Mouse (Mus musculus) thymus, adult 2 months (tissue): ENCODE results near the gene Mfsd2a. TPM values are rescaled to one million over a fixed set of nuclear protein-coding genes. Genes with fewer than 3 reads are reported as not detected.

Source experiments
- DNase-seq: peaks from one replicate; pipeline ENCODE4 v3.0.0; 2021
- H3K27ac ChIP-seq: fragments of 200-500 bp; 2 replicates; pipeline ENCODE4 v1.5.1; 2012; ENCODE audit warnings: low read length, control low read depth; ENCODE audit not compliant: control insufficient read depth, insufficient read depth
- H3K27me3 ChIP-seq: fragments of 200-500 bp; 2 replicates; pipeline ENCODE4 v1.6.1; 2012; ENCODE audit warnings: mild to moderate bottlenecking, low read length, moderate library complexity, mixed read lengths; ENCODE audit not compliant: control insufficient read depth, insufficient read depth
- H3K36me3 ChIP-seq: fragments of 200-500 bp; 2 replicates; pipeline ENCODE4 v1.6.1; 2012; ENCODE audit warnings: mild to moderate bottlenecking, low read length, moderate library complexity; ENCODE audit not compliant: control insufficient read depth, insufficient read depth
- H3K4me1 ChIP-seq: fragments of 200-500 bp; replicated peaks from 2 replicates; pipeline ENCODE4 v1.6.1; 2012; ENCODE audit warnings: low read length; ENCODE audit not compliant: control insufficient read depth, insufficient read depth
- H3K4me3 ChIP-seq: fragments of 200-500 bp; 2 replicates; pipeline ENCODE4 v1.5.1; 2012; ENCODE audit warnings: mild to moderate bottlenecking, low read length, control low read depth, moderate library complexity; ENCODE audit not compliant: control insufficient read depth, insufficient read depth
- CTCF ChIP-seq: fragments of 200-500 bp; IDR thresholded peaks from 2 replicates; pipeline ENCODE4 v1.5.1; 2012; ENCODE audit warnings: mild to moderate bottlenecking, control low read depth, low read length, moderate library complexity, borderline replicate concordance; ENCODE audit not compliant: control insufficient read depth, poor library complexity, insufficient read depth; ENCODE audit errors: extremely low read depth
- POLR2A ChIP-seq: fragments of 200-500 bp; IDR thresholded peaks from 2 replicates; pipeline ENCODE4 v1.6.1; 2012; ENCODE audit warnings: mild to moderate bottlenecking, low read length, control low read depth, moderate library complexity; ENCODE audit not compliant: control insufficient read depth, poor library complexity, insufficient read depth; ENCODE audit errors: extremely low read depth
- WGBS: fragments of 180-500 bp; shearing (Covaris S2); methylation state at CpG from one replicate; pipeline ENCODE4 v1.1.7; 2018; 5-methylcytosine and 5-hydroxymethylcytosine counted together
- polyA plus RNA-seq: library from polyadenylated mRNA; depleted of rRNA; stranded (reverse); fragments of >200 nt; gene quantifications from 2 replicates; pipeline ENCODE4 v1.2.3, GENCODE M21; 2012

Gene Mfsd2a
- polyA plus RNA-seq, 1 experiment = 3.5 TPM

GRCm38 (mm10) chr4:122985110-122985509, 24.1 kb upstream of the Mfsd2a start:
- peaks cover 14% of the 10 kb centered on the region for H3K4me1 ChIP-seq
- H3K4me3 ChIP-seq = no peak overlapping the region
- no peaks in the 10 kb centered on the region for H3K27me3 ChIP-seq
- no peaks in the 10 kb centered on the region for H3K36me3 ChIP-seq
- H3K27ac ChIP-seq = no peak overlapping the region
- peak; percentile 72 for DNase-seq
- TF ChIP-seq CTCF = no peak
- TF ChIP-seq POLR2A = no peak
- WGBS = 13% methylated on average over 8 of the region's 8 CpGs

GRCm38 (mm10) chr4:122983486-122984261, 22.7 kb upstream of the Mfsd2a start:
- peak; percentile 55 for DNase-seq
- Histone ChIP-seq H3K27me3 (no peaks in the 10 kb centered on the region), H3K36me3 (no peaks in the 10 kb centered on the region), H3K4me3 (peak overlapping the region; percentile 18), H3K27ac (no peak overlapping the region), H3K4me1 (peaks cover 14% of the 10 kb centered on the region)
- TF ChIP-seq POLR2A (no peak), CTCF (no peak)
- 18% methylated on average over 17 of the region's 17 CpGs for WGBS

GRCm38 (mm10) chr4:122982537-122982936, 21.5 kb upstream of the Mfsd2a start:
- H3K27ac ChIP-seq = no peak overlapping the region
- no peak overlapping the region for H3K4me3 ChIP-seq
- TF ChIP-seq CTCF = no peak
- no peak for TF ChIP-seq POLR2A
- peaks cover 14% of the 10 kb centered on the region for H3K4me1 ChIP-seq
- H3K36me3 ChIP-seq = no peaks in the 10 kb centered on the region
- 76% methylated on average over 3 of the region's 3 CpGs for WGBS
- no peak for DNase-seq
- no peaks in the 10 kb centered on the region for H3K27me3 ChIP-seq

- Histone ChIP-seq H3K27me3 (no peaks in the 10 kb centered on the region), H3K4me1 (peaks cover 14% of the 10 kb centered on the region), H3K27ac (no peak overlapping the region), H3K4me3 (no peak overlapping the region), H3K36me3 (no peaks in the 10 kb centered on the region)
- 88% methylated on average over 3 of the region's 3 CpGs for WGBS
- no peak for TF ChIP-seq POLR2A
- TF ChIP-seq CTCF = no peak
- DNase-seq = no peak
Measured at GRCm38 (mm10) chr4:122981930-122982329, 20.9 kb upstream of the Mfsd2a start.

GRCm38 (mm10) chr4:122981238-122981637, 20.2 kb upstream of the Mfsd2a start:
- no peak overlapping the region for H3K27ac ChIP-seq
- H3K36me3 ChIP-seq = no peaks in the 10 kb centered on the region
- no peak for DNase-seq
- H3K4me1 ChIP-seq = peaks cover 14% of the 10 kb centered on the region
- H3K27me3 ChIP-seq = no peaks in the 10 kb centered on the region
- H3K4me3 ChIP-seq = no peak overlapping the region
- WGBS = 92% methylated on average over 7 of the region's 7 CpGs
- TF ChIP-seq CTCF (no peak), POLR2A (no peak)

GRCm38 (mm10) chr4:122980684-122981083, 19.7 kb upstream of the Mfsd2a start:
- no peaks in the 10 kb centered on the region for H3K36me3 ChIP-seq
- TF ChIP-seq POLR2A (no peak), CTCF (no peak)
- H3K27me3 ChIP-seq = no peaks in the 10 kb centered on the region
- 75% methylated on average over 2 of the region's 2 CpGs for WGBS
- H3K4me1 ChIP-seq = peaks cover 14% of the 10 kb centered on the region
- H3K27ac ChIP-seq = no peak overlapping the region
- no peak for DNase-seq
- H3K4me3 ChIP-seq = no peak overlapping the region
